Mouse (Mus musculus) hindbrain, embryonic 14.5 days (tissue): ENCODE data around the gene Auts2. TPM values are rescaled to one million over a fixed set of nuclear protein-coding genes. Genes with fewer than 3 reads are reported as not detected.

Experiments used
- ATAC-seq: fragments of 200-750 bp; cut with Nextera tagmentation; 2 replicates; pipeline ENCODE4 v1.8.0; 2017; ENCODE audit warnings: moderate number of reproducible peaks, mild to moderate bottlenecking, moderate TSS enrichment, moderate library complexity; ENCODE audit not compliant: low FRiP score
- DNase-seq: peaks from one replicate; pipeline ENCODE4 v3.0.0-alpha.2; 2015; ENCODE audit warnings: low spot score
- H3K27ac ChIP-seq: fragments of 300-500 bp; sonication (generic); 2 replicates; pipeline ENCODE4 v1.5.1; 2014; ENCODE audit warnings: mild to moderate bottlenecking, moderate library complexity
- H3K27me3 ChIP-seq: fragments of 300-500 bp; sonication (generic); 2 replicates; pipeline ENCODE4 v1.6.1; 2014; ENCODE audit warnings: mild to moderate bottlenecking, low read length, mixed read lengths; ENCODE audit not compliant: control insufficient read depth, insufficient read depth
- H3K36me3 ChIP-seq: fragments of 300-500 bp; sonication (generic); replicated peaks from 2 replicates; pipeline ENCODE4 v1.6.1; 2014; ENCODE audit not compliant: control insufficient read depth, insufficient read depth
- H3K4me1 ChIP-seq: fragments of 300-500 bp; sonication (generic); replicated peaks from 2 replicates; pipeline ENCODE4 v1.6.1; 2014; ENCODE audit warnings: antibody characterized with exemption, low read length, mixed read lengths; ENCODE audit not compliant: control insufficient read depth, insufficient read depth
- H3K4me2 ChIP-seq: fragments of 300-500 bp; sonication (generic); replicated peaks from 2 replicates; pipeline ENCODE4 v1.6.1; 2014; ENCODE audit warnings: mild to moderate bottlenecking, moderate library complexity
- H3K4me3 ChIP-seq: fragments of 300-500 bp; sonication (generic); replicated peaks from 2 replicates; pipeline ENCODE4 v1.5.1; 2014; ENCODE audit warnings: mild to moderate bottlenecking, low read length
- H3K9ac ChIP-seq: fragments of 300-500 bp; sonication (generic); 2 replicates; pipeline ENCODE4 v1.6.1; 2014
- H3K9me3 ChIP-seq: fragments of 300-500 bp; sonication (generic); 2 replicates; pipeline ENCODE4 v1.6.1; 2016; ENCODE audit warnings: low read length; ENCODE audit not compliant: control insufficient read depth
- WGBS: fragments of 180-500 bp; shearing (Covaris S2); extraction: QIAGEN DNeasy Blood & Tissue Kit; methylation state at CpG from one replicate; pipeline ENCODE4 v1.1.7; 2014; 5-methylcytosine and 5-hydroxymethylcytosine counted together
- polyA plus RNA-seq: library from polyadenylated mRNA; unstranded; fragments of >200 nt; fragmentation: Nextera tagmentation; extraction: Ambion mirVana; gene quantifications from 2 replicates; pipeline ENCODE4 v1.2.1, GENCODE M21; 2014

Gene Auts2
- polyA plus RNA-seq, 1 experiment from 2014 or later: 61.8 TPM

DNA sequence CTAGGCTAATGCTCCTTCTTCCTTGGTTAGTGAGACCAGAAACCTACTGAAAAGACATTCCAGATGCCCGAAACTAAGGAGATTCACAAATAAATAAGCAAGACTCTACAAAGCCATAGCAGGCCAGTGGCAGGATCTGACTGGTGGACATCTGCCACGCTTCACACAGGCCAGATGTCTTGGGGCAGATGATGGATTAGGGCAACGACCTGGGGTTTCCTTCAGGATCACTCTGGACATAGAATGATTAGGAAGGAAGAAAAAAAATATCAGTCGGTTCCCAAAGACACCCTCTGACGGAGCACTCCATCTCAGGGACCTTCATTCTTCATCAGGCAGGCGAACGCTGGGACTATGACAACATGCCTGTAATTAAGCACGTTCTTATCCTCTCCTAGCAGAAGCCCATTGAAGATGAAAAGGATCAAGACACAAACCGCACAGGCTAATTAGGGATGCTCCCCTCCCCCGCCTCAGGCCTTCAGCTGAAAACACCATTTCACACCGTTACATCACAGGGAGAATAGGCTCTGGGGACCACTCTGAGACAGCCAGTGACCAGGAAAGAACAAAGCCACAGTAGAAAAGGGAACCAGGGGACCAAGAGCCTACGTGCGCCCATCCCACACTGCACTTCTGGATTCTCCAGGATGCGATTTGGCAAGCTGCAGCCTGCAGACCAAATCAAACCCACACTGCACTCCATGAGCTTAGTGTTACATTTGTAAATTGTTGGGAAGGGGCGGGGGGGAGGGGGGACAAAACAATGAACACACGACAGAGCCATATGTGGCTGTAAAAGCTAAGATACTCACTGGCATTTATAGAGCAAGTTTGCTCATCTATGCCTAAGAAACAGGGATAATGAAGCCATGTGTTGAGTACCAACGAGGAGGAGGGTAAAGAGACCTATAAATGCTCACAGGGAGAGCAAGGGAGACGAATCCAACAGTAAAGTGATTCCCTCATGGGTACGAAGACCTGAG lies 710.0 kb downstream of the Auts2 start:
- peak overlapping the region; percentile 63 for H3K27ac ChIP-seq
- H3K4me1 ChIP-seq: peaks cover 17% of the 10 kb centered on the region
- H3K4me2 ChIP-seq: no peak overlapping the region
- no peaks in the 10 kb centered on the region for H3K27me3 ChIP-seq
- H3K36me3 ChIP-seq: no peaks in the 10 kb centered on the region
- H3K9me3 ChIP-seq: no peaks in the 10 kb centered on the region
- ATAC-seq (peak; percentile 65), DNase-seq (peak; percentile 55)
- 0 out of 2 replicates have a peak overlapping the region, but pooled peaks have one; percentile 16 for H3K9ac ChIP-seq
- H3K4me3 ChIP-seq: no peak overlapping the region
- 22% methylated on average over 19 of the region's 19 CpGs for WGBS

DNA sequence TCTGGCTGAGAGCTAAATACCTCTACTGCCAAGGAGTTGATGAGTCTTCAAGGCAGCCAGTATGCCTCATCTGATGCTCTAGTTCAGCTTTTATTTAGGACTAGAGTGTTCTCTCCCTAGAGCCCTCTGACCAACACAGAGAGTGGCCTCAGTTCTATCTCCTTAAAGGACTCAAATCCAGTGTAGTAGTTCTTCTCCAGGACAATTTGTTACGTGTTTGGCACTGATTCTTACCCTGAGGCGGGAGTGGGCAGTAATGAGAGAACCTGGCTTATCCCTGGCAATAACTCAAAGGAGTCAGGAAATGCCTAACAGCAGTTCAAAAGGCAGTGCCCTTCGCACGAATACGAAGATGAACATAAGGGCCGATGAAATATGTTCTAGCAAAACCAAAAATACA lies 713.0 kb downstream of the Auts2 start:
- H3K4me3 ChIP-seq: no peak overlapping the region
- no peak overlapping the region for H3K9ac ChIP-seq
- peaks cover 24% of the 10 kb centered on the region for H3K4me1 ChIP-seq
- H3K27ac ChIP-seq: no peak overlapping the region
- WGBS: 82% methylated on average over 6 of the region's 6 CpGs
- no peak for DNase-seq
- no peaks in the 10 kb centered on the region for H3K9me3 ChIP-seq
- no peaks in the 10 kb centered on the region for H3K27me3 ChIP-seq
- ATAC-seq: no peak
- no peaks in the 10 kb centered on the region for H3K36me3 ChIP-seq
- H3K4me2 ChIP-seq: no peak overlapping the region

- peaks cover 33% of the 10 kb centered on the region for H3K4me1 ChIP-seq
- H3K4me2 ChIP-seq: no peak overlapping the region
- no peak overlapping the region for H3K27ac ChIP-seq
- 46% methylated on average over 3 of the region's 3 CpGs for WGBS
- H3K9me3 ChIP-seq: no peaks in the 10 kb centered on the region
- no peaks in the 10 kb centered on the region for H3K27me3 ChIP-seq
- ATAC-seq: no peak
- no peak overlapping the region for H3K4me3 ChIP-seq
- DNase-seq: no peak
- no peak overlapping the region for H3K9ac ChIP-seq
- no peaks in the 10 kb centered on the region for H3K36me3 ChIP-seq
Observed at GRCm38 (mm10) chr5:131829248-131829647, 713.9 kb downstream of the Auts2 start.

DNA sequence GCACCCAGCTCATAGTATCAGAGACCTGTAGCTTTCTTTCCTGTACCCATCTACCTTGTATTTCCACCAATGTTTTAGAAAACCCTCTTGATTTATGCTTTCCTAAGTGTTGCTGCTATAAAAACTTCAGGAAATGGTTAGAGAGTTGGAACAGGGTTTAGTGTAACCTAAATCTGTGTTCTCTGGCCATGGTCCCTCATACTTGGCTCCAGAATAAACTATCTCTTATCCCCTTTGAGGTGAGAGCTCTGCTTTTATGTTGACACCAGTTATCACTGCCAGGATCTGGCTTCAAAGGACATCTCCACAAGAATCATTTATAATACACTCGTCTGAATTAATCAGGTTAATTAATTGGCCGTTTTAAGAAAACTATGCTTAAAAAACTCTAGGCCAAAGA lies 714.5 kb downstream of the Auts2 start:
- H3K4me3 ChIP-seq: no peak overlapping the region
- H3K36me3 ChIP-seq: no peaks in the 10 kb centered on the region
- WGBS: 83% methylated on average over 2 of the region's 2 CpGs
- H3K4me1 ChIP-seq: peaks cover 31% of the 10 kb centered on the region
- no peaks in the 10 kb centered on the region for H3K27me3 ChIP-seq
- no peak overlapping the region for H3K9ac ChIP-seq
- no peaks in the 10 kb centered on the region for H3K9me3 ChIP-seq
- H3K4me2 ChIP-seq: no peak overlapping the region
- DNase-seq (no peak), ATAC-seq (no peak)
- no peak overlapping the region for H3K27ac ChIP-seq

- no peak for ATAC-seq
- 91% methylated on average over 8 of the region's 8 CpGs for WGBS
- H3K4me3 ChIP-seq: no peak overlapping the region
- H3K9me3 ChIP-seq: no peaks in the 10 kb centered on the region
- H3K27ac ChIP-seq: no peak overlapping the region
- H3K4me2 ChIP-seq: no peak overlapping the region
- H3K27me3 ChIP-seq: no peaks in the 10 kb centered on the region
- peaks cover 20% of the 10 kb centered on the region for H3K4me1 ChIP-seq
- no peak for DNase-seq
- H3K9ac ChIP-seq: no peak overlapping the region
- H3K36me3 ChIP-seq: no peaks in the 10 kb centered on the region
Observed at GRCm38 (mm10) chr5:131826362-131827261, 716.5 kb downstream of the Auts2 start.

DNA sequence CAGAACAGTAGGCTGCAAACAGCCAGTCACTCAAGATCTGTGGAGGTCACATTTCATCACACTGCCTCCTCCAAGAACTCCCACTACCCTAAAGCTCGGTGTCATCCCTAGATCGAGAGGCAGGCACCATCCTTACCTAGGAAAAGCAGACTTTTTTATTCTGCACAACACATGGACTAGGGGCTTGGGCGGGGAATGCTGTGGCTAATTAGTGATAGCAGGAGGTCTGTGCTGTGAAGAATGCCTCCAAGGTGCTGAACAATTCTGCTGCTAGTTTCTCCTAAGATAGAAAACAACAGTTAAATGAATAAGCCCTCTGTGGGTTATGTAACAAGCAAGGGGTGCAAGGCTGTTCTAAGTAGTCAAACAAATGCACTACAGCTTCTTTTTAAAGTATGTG lies 717.7 kb downstream of the Auts2 start:
- Histone ChIP-seq H3K9me3 (no peaks in the 10 kb centered on the region), H3K27me3 (no peaks in the 10 kb centered on the region), H3K27ac (peak overlapping the region; percentile 22; the same call in 1 of the 2 replicates), H3K9ac (0 out of 2 replicates have a peak overlapping the region, but pooled peaks have one; percentile 4), H3K4me3 (no peak overlapping the region), H3K4me1 (peaks cover 20% of the 10 kb centered on the region), H3K36me3 (no peaks in the 10 kb centered on the region), H3K4me2 (no peak overlapping the region)
- DNase-seq (no peak), ATAC-seq (no peak)
- 16% methylated on average over 3 of the region's 3 CpGs for WGBS

DNA sequence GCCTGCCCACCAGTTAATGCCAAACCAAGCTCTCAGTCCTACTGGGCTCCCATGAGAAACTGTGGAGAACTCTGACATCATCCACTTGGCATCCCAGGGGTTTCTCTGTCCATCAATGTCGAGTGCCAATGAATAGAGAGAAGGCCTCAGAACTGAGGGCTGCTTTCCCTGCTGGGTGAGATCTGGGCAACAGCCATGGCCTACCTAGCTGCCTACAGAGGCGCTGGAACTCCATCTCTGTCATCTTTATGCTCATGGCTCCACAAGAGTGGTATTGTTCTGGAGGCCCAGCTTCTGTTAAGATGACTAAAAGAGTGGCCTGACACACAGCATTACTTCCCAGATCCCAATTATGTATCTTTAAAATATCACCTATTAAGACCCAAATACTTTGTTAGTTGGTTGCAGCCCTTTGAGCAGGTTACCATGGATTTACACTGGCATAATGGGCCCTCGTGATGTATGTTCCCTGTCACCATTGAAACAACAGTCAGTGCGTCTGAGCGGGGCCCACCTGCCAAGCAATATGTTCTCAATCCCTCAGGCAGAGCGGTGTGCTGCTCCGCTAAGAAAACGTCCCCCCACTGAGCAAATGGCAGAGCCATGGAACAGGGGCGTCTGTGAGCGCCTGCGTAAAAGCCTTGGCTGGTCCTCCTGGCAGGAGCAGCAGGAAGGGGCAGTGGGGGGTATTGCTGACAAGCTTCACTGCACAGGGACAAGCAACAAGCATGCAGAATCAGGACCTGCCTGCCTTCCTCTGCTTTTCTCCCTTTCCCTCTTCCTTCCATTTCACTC lies 718.8 kb downstream of the Auts2 start:
- no peak overlapping the region for H3K9ac ChIP-seq
- peak; percentile 89 for ATAC-seq

GRCm38 (mm10) chr5:131821461-131821860 lies 721.7 kb downstream of the Auts2 start:
- Histone ChIP-seq H3K9me3 (no peaks in the 10 kb centered on the region), H3K27ac (no peak overlapping the region), H3K9ac (no peak overlapping the region), H3K4me1 (peaks cover 20% of the 10 kb centered on the region), H3K27me3 (no peaks in the 10 kb centered on the region), H3K4me2 (no peak overlapping the region), H3K36me3 (no peaks in the 10 kb centered on the region), H3K4me3 (no peak overlapping the region)
- ATAC-seq (no peak), DNase-seq (no peak)
- 79% methylated on average over 4 of the region's 4 CpGs for WGBS

More for the DNA sequence above, 718.8 kb downstream of the Auts2 start:
- Histone ChIP-seq H3K27ac (peak overlapping the region; percentile 22), H3K4me1 (peaks cover 20% of the 10 kb centered on the region), H3K4me3 (no peak overlapping the region), H3K36me3 (no peaks in the 10 kb centered on the region), H3K4me2 (no peak overlapping the region), H3K27me3 (no peaks in the 10 kb centered on the region), H3K9me3 (no peaks in the 10 kb centered on the region)
- 11% methylated on average over 11 of the region's 11 CpGs for WGBS
- DNase-seq: peak; percentile 62
